Mouse (Mus musculus): ENCODE data around the gene Capn3. TPM values are rescaled to one million over a fixed set of nuclear protein-coding genes. Genes with fewer than 3 reads are reported as not detected.
A peak's percentile ranks its signal among the peaks of the same experiment; 100 is the strongest.

Gene Capn3
- 100 to 1,000 TPM; 126 to 135 TPM for total RNA-seq (2021)
- long read RNA-seq, experiment 1, partial matches to known transcripts: 4 of 11 reads
- long read RNA-seq, experiment 1, other reads (novel, unspliced or antisense): 7 of 11 reads
- long read RNA-seq, experiment 2, partial matches to known transcripts: 3 of 10 reads
- long read RNA-seq, experiment 2, other reads (novel, unspliced or antisense): 7 of 10 reads

GRCm38 (mm10) chr2:120455719-120456118, at the start of gene Capn3:
Capn3 (plus strand) TSS chr2:120456019.
- no peak for DNase-seq (ENCODE audit: low spot score)

- no peak for DNase-seq (ENCODE audit: low spot score)
Measured at GRCm38 (mm10) chr2:120411096-120411628, 44.7 kb upstream of the Capn3 start.

DNA sequence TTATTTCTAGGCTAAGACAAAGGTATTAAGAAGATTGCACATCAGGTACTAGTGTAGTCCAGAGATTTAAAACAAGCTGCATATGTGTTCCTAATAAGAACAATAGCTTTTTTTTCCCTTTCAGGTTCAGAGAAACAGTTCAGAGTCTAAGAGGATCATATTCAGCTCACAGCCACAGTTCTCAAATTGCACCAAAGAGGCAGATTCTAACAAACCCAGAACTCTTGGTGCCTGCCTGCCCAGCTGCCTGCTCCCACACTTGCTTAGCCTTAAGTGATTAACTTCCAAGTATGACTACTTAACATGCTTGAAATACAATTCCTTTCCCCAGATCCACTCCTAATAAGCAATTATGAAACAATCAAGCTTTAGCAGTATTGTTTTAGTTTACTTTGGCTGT, 41.7 kb upstream of the Capn3 start:
- no peak for DNase-seq (ENCODE audit: low spot score)

DNA sequence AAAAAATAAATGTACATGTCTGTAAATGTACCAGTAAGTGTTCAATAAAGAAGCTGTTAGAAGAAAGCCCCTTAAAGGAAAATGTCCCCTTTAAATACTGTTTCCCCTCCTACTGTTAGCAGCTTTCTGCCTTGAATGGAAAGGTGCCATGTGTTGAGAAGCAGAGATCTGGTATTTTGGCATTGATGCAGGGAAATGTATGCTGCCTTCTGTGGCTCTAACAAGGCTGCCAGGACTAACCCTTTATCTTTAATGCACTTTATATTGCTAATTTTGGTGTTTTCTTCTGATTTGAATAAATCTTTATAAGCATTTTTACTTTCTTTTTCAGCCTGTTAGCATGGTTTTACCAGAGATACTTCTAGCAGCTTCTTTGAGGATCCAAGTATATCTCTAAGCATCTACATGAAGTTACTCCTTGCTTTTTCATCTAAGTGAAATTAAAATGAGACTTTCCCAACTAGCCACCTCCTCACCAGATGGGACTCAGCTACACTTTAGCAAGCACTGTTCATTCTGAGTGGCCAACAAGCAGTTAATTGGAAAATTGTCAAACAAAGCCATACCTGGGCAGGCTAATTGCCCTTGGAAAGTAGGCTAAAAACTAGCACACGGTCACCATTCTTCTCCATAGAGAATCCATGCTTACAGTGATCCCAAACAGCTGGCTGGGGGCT, 40.9 kb upstream of the Capn3 start:
- no peak for DNase-seq (ENCODE audit: low spot score)

DNA sequence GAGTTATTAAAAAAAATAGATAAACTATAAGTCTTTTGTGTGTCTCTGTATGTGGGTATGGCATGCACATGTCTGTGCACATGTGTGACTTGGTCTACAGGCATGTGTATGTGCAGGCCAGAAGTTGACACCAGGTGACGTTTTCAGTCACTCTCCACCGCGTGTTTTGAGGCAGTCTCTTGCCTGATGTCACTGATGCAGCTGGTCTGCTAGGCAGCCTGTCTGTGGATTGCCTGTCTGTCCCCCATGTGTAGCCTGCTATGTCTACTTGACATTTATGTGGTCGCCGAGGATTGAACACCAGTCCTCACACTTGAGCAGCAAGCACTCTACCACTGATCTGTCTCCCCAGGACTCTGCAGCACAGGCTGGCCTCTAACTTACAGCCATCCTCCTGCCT, 31.4 kb upstream of the Capn3 start:
- DNase-seq (ENCODE audit: low spot score): no peak

GRCm38 (mm10) chr2:120444486-120444885, 11.3 kb upstream of the Capn3 start:
- DNase-seq (ENCODE audit: low spot score): peak; percentile 71

GRCm38 (mm10) chr2:120446373-120446772, 9.4 kb upstream of the Capn3 start:
- DNase-seq (ENCODE audit: low spot score): no peak

DNA sequence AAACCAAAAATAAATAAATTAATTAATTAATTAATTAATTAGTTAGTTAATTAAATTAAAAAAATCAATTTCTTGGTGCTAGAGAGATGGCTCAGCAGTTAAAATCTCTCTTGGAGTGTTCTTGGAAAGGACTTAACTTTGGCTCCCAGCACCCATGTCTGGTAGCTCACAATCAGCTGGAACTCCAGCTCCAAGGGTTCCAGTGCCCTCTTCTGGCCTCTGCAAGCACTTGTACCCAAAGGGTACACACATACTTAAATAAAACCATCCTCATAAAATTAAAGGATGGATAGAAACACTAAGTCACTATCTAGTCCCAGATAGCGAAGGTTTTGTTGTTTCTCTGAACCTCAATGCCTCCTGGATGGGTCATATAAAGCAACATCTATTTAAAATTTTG, 8.5 kb upstream of the Capn3 start:
- no peak for DNase-seq (ENCODE audit: low spot score)

- DNase-seq (ENCODE audit: low spot score): no peak
Measured at GRCm38 (mm10) chr2:120450724-120451123, 5.1 kb upstream of the Capn3 start.

DNA sequence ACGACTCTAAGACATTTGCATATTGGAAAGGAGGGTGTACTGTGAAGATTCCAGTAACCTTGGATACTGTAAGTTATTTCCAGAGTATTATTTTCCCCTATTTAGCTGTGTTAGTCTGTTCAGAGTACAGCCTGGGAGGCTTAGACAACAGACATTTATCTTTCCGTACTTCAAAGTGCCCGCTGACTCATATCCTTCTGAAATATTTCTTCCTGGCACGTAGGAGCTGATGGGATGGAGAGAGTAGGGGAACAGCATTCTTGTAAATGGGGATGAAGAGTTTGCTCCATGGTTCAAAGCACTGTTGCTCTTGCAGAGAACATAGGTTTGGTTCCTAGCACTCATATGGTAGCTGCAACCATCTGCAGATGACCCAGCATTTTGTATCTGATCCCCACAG, 3.2 kb upstream of the Capn3 start:
- DNase-seq (ENCODE audit: low spot score): no peak

DNA sequence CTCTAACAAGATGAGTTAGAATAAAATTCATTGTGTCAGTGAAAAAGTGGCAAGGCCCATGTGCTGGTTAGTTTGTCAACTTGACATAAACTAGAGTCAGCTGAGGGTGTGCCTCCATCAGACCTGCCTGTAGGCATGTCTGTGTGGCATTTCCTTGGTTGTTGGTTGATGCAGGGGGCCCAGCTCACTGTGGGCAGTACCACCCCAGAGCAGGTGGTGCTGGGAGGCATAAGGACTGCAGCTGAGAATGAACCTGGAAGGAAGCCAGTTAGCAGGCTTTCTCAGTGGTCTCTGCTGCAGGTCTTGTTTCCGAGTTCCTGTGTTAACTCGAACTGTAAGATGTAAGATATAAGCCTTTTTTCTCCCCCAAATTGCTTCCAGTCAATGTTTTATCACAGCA, 832 bp upstream of the Capn3 start:
- DNase-seq (ENCODE audit: low spot score): no peak

GRCm38 (mm10) chr2:120460216-120460615, 4.4 kb downstream of the Capn3 start:
- DNase-seq (ENCODE audit: low spot score): peak; percentile 44

DNA sequence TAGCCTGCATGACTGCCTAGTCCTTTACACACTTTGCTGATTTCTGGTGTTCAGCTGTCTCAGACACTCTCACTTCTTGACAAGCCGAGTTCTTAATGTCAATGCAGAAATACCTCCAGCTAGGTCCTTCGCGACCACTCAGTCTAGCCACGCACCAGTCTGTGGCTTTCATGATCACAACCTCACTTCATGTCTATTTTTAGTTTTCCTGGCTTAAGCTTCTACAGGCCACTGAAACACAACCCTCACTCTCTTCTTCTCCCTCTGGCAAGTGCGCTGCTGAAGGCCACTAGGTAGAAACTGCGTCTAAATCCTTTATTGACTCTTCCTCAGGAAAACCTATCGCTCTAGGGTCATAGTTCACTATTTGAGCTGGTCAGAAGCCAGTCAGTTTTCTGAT, 7.5 kb downstream of the Capn3 start:
- DNase-seq (ENCODE audit: low spot score): no peak

DNA sequence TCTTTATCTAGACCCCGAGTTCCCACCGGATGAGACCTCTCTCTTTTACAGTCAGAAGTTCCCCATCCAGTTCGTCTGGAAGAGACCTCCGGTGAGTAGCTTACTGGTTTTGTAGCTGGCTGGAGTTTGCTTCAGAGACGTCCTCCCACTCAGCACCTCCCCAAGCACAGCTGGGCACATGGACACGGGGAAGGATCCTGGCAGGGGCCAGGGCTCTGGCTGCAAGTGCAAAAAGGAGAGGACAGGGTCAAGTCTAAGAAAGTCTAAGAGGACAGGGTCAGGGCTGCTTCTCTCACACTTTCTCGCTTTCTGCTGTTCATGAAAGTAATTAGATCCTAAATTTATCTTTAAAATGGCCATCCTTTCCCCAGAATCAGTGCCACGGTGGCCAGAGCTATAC, 8.3 kb downstream of the Capn3 start:
- peak; percentile 74 for DNase-seq (ENCODE audit: low spot score)

- DNase-seq (ENCODE audit: low spot score): no peak
Measured at GRCm38 (mm10) chr2:120464732-120465396, 9.0 kb downstream of the Capn3 start.

DNA sequence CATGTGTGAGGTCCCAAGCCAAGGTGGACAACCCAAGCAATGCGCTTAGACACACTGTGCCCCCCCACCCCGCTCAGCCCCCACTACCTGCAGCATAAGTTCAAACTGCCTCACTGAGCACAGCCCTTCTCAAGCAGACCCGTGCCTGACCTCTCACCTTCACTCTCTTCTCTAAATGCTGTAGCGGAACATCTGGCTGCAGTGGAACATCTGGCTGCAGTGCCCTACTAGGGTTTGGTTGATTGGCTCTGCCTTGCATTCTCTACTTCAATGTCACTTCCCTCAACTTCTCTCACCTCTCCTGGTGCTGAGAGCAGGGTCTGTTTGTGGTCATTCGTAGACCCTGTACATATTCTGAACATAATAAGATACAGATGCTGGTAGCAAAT, 9.6 kb downstream of the Capn3 start:
- DNase-seq (ENCODE audit: low spot score): no peak

DNA sequence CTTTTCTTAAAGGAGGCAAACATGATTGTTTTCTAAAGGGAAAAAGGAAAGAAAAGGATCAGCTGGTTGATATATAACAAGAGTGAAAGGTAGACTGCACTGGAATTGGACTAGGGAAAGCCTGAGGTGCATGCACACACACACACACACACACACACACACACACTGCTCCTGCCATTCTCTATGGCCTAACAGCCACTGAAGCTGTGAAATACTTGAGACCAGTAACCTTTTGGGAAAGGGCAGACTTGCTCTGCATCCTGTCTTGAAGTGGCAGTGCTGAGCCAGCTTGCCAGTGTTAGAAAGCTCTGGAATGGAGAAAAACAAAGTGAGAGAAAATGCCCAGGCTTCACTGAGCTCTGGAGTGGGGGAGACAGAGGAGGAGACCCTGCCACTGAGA, 12.2 kb downstream of the Capn3 start:
- DNase-seq (ENCODE audit: low spot score): no peak

- no peak for DNase-seq (ENCODE audit: low spot score)
Measured at GRCm38 (mm10) chr2:120469220-120469619, 13.4 kb downstream of the Capn3 start.

DNA sequence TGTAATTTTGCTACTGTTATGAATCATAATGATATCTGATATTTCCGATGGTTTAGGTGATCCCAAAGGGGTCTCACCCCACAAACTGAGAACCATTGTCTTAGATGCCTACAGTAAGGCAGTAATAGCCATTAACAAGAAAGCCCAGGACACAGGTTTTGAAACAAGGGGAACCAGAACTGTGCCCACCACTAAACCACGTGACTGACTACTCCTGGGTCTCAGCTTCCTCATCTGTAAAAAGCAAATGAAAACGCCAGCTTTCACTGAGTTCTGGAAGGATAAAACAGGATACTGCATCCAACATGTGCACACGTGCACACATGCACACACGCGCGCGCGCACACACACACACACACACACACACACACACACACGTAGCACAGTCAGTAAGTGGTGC, 13.9 kb downstream of the Capn3 start:
- DNase-seq (ENCODE audit: low spot score): no peak

GRCm38 (mm10) chr2:120470856-120471255, 15.0 kb downstream of the Capn3 start:
- DNase-seq (ENCODE audit: low spot score): no peak

GRCm38 (mm10) chr2:120476277-120477087, 20.7 kb downstream of the Capn3 start:
- DNase-seq (ENCODE audit: low spot score): no peak

GRCm38 (mm10) chr2:120478600-120478999, 22.8 kb downstream of the Capn3 start:
- peak; percentile 62 for DNase-seq (ENCODE audit: low spot score)
